Mouse (Mus musculus): Measurements from ENCODE around the gene Ly6g6c.

GRCm38 (mm10) chr17:35044904-35045806 lies 20.0 kb upstream of the Ly6g6c start:
- TF ChIP-seq POLR2A (IDR thresholded peaks at IDR 0.05; ENCODE audit: extremely low read depth, insufficient read depth, low read length) (no peak), CTCF (IDR thresholded peaks at IDR 0.05; ENCODE audit: extremely low read depth, insufficient read depth, low read length) (no peak)

Data from cortical plate, adult 2 months (tissue).